Mouse (Mus musculus) lung, adult 18-20 months (tissue): Measurements from ENCODE around the gene Gm21304.
"Not testable (repeated sequence)": the region's sequence is repeated elsewhere in the genome, so short reads cannot be mapped to it uniquely, and the experiment has no call there.

ENCODE experiments used
- DNase-seq, 2 experiments: peaks; one replicate each; pipeline ENCODE4 v3.0.0; 2022; ENCODE audit warnings: mixed read lengths in 2 of 2

The Gm21304 gene

GRCm38 (mm10) chr10:104168215-104168614, at the start of gene Gm21304:
Gene Gm21304 (plus strand): TSS chr10:104168515.
- DNase-seq: not testable (repeated sequence)

DNA sequence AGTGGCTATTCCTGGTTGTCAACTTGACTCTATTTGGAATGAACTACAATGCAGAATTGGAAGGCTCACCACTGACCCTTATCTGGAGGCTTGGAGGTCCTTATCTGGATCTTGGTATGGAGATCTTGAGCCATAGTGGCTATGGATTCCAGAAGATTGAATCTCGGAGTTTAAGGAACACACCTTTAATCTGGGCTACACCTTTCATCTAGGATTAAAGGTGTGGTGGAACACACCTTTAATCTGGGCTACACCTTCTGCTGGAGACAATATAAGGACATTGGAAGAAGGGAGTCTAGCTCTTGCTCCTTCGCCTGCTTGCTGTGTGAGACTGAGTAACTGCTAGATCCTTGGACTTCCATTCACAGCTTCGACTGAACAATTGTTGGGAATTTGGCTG, 25.6 kb upstream of the Gm21304 start, which contains the start of gene Gm21293:
Gene Gm21293 (plus strand): TSS at position 301 of the 400 bp plus-strand sequence.
- not testable (repeated sequence) for DNase-seq

- not testable (repeated sequence) for DNase-seq
Observed at GRCm38 (mm10) chr10:104151197-104151596, 17.1 kb upstream of the Gm21304 start, which contains the start of gene Gm6763. Gene Gm6763 (plus strand): TSS chr10:104151497.

GRCm38 (mm10) chr10:104159706-104160105, 8.6 kb upstream of the Gm21304 start, which contains the start of gene Gm8764:
Gene Gm8764 (plus strand): TSS chr10:104160006.
- not testable (repeated sequence) for DNase-seq

DNA sequence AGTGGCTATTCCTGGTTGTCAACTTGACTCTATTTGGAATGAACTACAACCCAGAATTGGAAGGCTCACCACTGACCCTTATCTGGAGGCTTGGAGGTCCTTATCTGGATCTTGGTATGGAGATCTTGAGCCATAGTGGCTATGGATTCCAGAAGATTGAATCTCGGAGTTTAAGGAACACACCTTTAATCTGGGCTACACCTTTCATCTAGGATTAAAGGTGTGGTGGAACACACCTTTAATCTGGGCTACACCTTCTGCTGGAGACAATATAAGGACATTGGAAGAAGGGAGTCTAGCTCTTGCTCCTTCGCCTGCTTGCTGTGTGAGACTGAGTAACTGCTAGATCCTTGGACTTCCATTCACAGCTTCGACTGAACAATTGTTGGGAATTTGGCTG, 8.4 kb downstream of the Gm21304 start, which contains the start of gene Gm21312:
Gene Gm21312 (plus strand): TSS at position 301 of the 400 bp plus-strand sequence.
- not testable (repeated sequence) for DNase-seq

DNA sequence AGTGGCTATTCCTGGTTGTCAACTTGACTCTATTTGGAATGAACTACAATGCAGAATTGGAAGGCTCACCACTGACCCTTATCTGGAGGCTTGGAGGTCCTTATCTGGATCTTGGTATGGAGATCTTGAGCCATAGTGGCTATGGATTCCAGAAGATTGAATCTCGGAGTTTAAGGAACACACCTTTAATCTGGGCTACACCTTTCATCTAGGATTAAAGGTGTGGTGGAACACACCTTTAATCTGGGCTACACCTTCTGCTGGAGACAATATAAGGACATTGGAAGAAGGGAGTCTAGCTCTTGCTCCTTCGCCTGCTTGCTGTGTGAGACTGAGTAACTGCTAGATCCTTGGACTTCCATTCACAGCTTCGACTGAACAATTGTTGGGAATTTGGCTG, 16.9 kb downstream of the Gm21304 start, which contains the start of gene Gm20765:
Gene Gm20765 (plus strand): TSS at position 301 of the 400 bp plus-strand sequence.
- not testable (repeated sequence) for DNase-seq

GRCm38 (mm10) chr10:104193742-104194141, 25.4 kb downstream of the Gm21304 start, which contains the start of gene Gm4340:
Gene Gm4340 (plus strand): TSS chr10:104194042.
- not testable (repeated sequence) for DNase-seq

DNA sequence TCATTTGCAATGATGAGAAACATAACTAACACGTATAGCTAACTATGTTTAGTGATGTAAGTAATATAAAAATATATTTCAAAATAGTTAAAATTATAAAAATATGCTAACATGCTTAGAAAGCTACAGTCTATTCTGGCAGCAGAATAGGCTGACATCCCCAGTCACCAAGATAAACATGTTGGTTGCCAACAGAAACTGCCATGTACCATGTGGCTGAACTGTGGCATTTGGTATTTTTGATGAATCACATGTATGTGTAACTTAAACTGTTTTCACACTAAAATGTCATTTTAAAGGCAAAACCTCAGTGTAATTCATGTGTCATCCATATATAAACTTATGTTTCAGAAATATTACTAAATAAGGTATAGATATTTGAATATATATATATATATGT, 41.3 kb downstream of the Gm21304 start:
- DNase-seq: no peak

DNA sequence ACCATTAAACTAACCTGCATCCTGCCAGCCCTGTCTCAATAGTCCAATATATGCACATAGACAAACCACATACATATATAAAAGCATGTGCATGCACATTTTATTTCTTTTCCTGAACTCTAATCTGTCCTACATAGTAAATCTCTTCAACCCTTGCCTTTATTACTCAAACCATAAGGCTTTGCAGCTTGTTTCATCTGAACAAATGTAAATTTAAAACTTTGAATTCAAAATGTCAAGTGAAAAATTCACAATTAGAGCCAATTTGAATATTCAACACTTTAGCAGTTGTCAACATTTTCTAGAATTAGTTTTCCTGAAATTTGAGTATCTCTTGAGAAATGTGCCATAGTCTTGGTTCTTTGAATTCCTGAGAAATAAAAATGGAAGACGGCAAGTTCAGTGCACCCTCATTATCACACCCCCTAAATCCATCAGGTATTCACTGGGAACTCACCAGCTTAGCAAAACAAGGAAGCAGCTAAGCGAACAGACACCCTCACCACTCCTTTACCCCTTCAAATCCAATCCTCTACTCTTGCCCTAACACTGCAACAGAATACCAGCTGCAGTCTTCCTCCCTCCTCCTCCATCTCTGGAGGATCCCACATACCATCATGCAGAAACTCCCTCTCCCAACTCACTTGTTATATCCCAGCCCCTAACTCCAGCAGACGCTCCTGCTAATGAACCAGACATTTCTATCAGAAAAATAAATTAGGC, 42.1 kb downstream of the Gm21304 start:
- DNase-seq: no peak

DNA sequence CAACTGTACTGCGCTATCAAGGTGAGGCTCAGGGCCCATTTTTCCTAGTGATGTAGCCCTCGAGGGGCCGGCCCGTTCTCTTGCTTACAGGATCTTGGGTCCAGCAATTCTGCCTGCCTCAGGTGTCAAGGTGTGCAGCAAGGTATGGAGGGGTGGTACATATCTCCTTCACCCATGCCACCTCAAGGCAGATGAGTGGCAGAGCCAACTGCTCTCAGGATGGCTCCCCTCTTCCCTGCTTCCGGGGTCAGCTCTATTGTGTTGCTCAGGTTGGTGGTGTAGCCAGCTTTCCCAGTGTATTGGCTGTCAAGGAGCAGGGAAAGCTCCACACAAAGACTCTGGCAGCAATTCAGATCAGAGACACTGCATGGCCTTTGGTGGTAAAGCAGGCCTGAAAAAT, 46.2 kb downstream of the Gm21304 start:
- no peak for DNase-seq
